Mouse (Mus musculus) right cerebral cortex, postnatal 14 days (tissue): ENCODE data around the gene Sike1.

ENCODE experiments used
- DNase-seq: peaks from one replicate; pipeline ENCODE4 v3.0.0; 2022

Sike1 gene

GRCm38 (mm10) chr3:103040285-103040684 lies 44.8 kb downstream of the Sike1 start:
- no peak for DNase-seq

- no peak for DNase-seq
These were observed 45.4 kb downstream of the Sike1 start for GRCm38 (mm10) chr3:103040861-103041379.

GRCm38 (mm10) chr3:103056016-103056595 lies 60.6 kb downstream of the Sike1 start:
- DNase-seq = no peak

GRCm38 (mm10) chr3:103057752-103058151 lies 62.2 kb downstream of the Sike1 start:
- DNase-seq = no peak
